Mouse (Mus musculus) stomach, embryonic 15.5 days (tissue): ENCODE measurements around the gene Zfp941. TPM values are rescaled to one million over a fixed set of nuclear protein-coding genes. Genes with fewer than 3 reads are reported as not detected.
A peak's percentile ranks its signal among the peaks of the same experiment; 100 is the strongest.

Experiments used
- ATAC-seq: fragments of 200-750 bp; cut with Nextera tagmentation; 2 replicates; pipeline ENCODE4 v1.8.0; 2017; ENCODE audit warnings: low read depth, moderate number of reproducible peaks, moderate TSS enrichment; ENCODE audit not compliant: insufficient read depth, low FRiP score
- H3K27ac ChIP-seq: fragments of 300-500 bp; sonication (generic); 2 replicates; pipeline ENCODE4 v1.5.1; 2015; ENCODE audit warnings: mild to moderate bottlenecking, inconsistent platforms
- H3K27me3 ChIP-seq: fragments of 300-500 bp; sonication (generic); replicated peaks from 2 replicates; pipeline ENCODE4 v1.6.1; 2015; ENCODE audit warnings: inconsistent platforms
- H3K36me3 ChIP-seq: fragments of 300-500 bp; sonication (generic); 2 replicates; pipeline ENCODE4 v1.6.1; 2015; ENCODE audit warnings: inconsistent platforms
- H3K4me1 ChIP-seq: fragments of 300-500 bp; sonication (generic); 2 replicates; pipeline ENCODE4 v1.6.1; 2015; ENCODE audit warnings: inconsistent platforms
- H3K4me2 ChIP-seq: fragments of 300-500 bp; sonication (generic); 2 replicates; pipeline ENCODE4 v1.6.1; 2015; ENCODE audit warnings: mild to moderate bottlenecking, inconsistent platforms
- H3K4me3 ChIP-seq: fragments of 300-500 bp; sonication (generic); replicated peaks from 2 replicates; pipeline ENCODE4 v1.5.1; 2015; ENCODE audit warnings: inconsistent platforms
- H3K9ac ChIP-seq: fragments of 300-500 bp; sonication (generic); 2 replicates; pipeline ENCODE4 v1.6.1; 2015; ENCODE audit warnings: inconsistent platforms
- H3K9me3 ChIP-seq: fragments of 300-500 bp; sonication (generic); 2 replicates; pipeline ENCODE4 v1.6.1; 2016; ENCODE audit warnings: inconsistent platforms
- WGBS: fragments of 180-500 bp; shearing (Covaris S2); methylation state at CpG from one replicate; pipeline ENCODE4 v1.1.7; 2015; 5-methylcytosine and 5-hydroxymethylcytosine counted together
- polyA plus RNA-seq: library from polyadenylated mRNA; unstranded; fragments of >200 nt; fragmentation: Nextera tagmentation; extraction: Ambion mirVana; gene quantifications from 2 replicates; pipeline ENCODE4 v1.2.1, GENCODE M21; 2015

Gene Zfp941
- polyA plus RNA-seq, 1 experiment from 2014 or later = 1.5 TPM

DNA sequence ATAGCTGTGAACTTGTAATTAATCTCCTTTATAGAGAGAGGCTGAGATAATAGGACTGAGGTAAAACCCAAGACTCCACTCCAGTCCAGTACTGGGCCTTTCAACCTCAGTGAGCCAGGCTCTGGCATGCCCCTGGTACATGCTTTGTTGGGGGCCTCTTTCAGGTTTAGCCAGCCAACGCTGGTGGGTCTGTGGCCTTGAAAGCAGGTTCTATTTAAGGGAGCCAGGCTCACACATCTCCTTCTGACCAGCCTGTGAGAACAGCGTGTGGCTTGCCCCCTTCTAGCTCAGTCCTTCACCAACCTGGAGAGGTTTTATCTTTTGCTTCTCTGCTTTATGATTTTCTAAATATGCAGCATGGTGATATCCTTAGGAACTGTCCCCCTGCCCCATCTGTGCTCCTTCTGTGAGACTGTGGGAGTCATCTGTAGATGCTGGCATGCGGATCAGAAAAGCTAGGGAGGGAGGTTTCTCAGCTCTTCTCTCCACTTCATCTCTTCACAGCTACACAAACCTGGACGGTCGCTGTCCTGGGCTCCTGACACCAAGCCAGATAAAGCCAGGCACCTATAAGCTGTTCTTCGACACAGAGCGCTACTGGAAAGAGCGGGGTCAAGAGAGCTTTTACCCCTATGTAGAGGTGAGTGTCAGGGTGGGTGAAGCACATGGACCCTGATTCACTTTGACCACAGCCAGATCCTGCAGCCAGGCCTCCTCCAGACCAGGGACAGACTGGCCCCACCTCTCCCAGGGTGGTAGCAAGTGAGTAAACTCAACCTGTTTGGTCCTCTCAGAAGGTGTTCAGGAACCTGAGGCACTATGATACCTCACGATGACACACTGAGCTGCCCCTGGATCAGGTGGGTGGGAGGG is 14.5 kb upstream of the Zfp941 start:
- WGBS = 82% methylated on average over 9 of the region's 9 CpGs

GRCm38 (mm10) chr7:140835758-140836087 is 13.7 kb upstream of the Zfp941 start:
- no peak overlapping the region for H3K27ac ChIP-seq
- WGBS = 63% methylated on average over 2 of the region's 2 CpGs
- no peaks in the 10 kb centered on the region for H3K27me3 ChIP-seq
- H3K4me3 ChIP-seq = 0 out of 2 replicates have a peak overlapping the region, but pooled peaks have one; percentile 19
- no peak for ATAC-seq
- peak overlapping the region; percentile 8; the same call in 1 of the 2 replicates for H3K9ac ChIP-seq
- H3K9me3 ChIP-seq = no peaks in the 10 kb centered on the region
- peak overlapping the region; percentile 39 for H3K4me2 ChIP-seq
- H3K36me3 ChIP-seq = no peaks in the 10 kb centered on the region
- no peaks in the 10 kb centered on the region for H3K4me1 ChIP-seq

More for the DNA sequence above, 14.5 kb upstream of the Zfp941 start:
- H3K4me2 ChIP-seq = no peak overlapping the region
- H3K36me3 ChIP-seq = no peaks in the 10 kb centered on the region
- H3K4me3 ChIP-seq = no peak overlapping the region
- ATAC-seq = no peak
- H3K27me3 ChIP-seq = no peaks in the 10 kb centered on the region
- H3K27ac ChIP-seq = no peak overlapping the region
- no peak overlapping the region for H3K9ac ChIP-seq
- no peaks in the 10 kb centered on the region for H3K9me3 ChIP-seq
- H3K4me1 ChIP-seq = 0 out of 2 replicates have a peak, but pooled peaks cover 3% of the 10 kb centered on the region

GRCm38 (mm10) chr7:140834968-140835757 is 13.2 kb upstream of the Zfp941 start, which contains the start of gene Urah:
Urah (plus strand) TSS chr7:140835018.
- H3K36me3 ChIP-seq = no peaks in the 10 kb centered on the region
- peak within 1 kb of the TSS; percentile 31; the same call in 1 of the 2 replicates for H3K27ac ChIP-seq
- peak within 1 kb of the TSS; percentile 8; the same call in 1 of the 2 replicates for H3K9ac ChIP-seq
- peak within 1 kb of the TSS; percentile 19; the same call in 1 of the 2 replicates for H3K4me3 ChIP-seq
- H3K4me2 ChIP-seq = peak within 1 kb of the TSS; percentile 39
- ATAC-seq = peak; percentile 76
- H3K4me1 ChIP-seq = no peaks in the 10 kb centered on the region
- WGBS = 39% methylated on average over 20 of the region's 20 CpGs
- no peaks in the 10 kb centered on the region for H3K27me3 ChIP-seq
- H3K9me3 ChIP-seq = no peaks in the 10 kb centered on the region

- WGBS = 88% methylated on average over 4 of the region's 4 CpGs
- Histone ChIP-seq H3K36me3 (no peaks in the 10 kb centered on the region), H3K9ac (no peak overlapping the region), H3K9me3 (no peaks in the 10 kb centered on the region), H3K4me2 (no peak overlapping the region), H3K27ac (no peak overlapping the region), H3K4me3 (no peak overlapping the region), H3K27me3 (no peaks in the 10 kb centered on the region), H3K4me1 (no peaks in the 10 kb centered on the region)
- ATAC-seq = no peak
Observed at GRCm38 (mm10) chr7:140833341-140833740, 11.4 kb upstream of the Zfp941 start.

DNA sequence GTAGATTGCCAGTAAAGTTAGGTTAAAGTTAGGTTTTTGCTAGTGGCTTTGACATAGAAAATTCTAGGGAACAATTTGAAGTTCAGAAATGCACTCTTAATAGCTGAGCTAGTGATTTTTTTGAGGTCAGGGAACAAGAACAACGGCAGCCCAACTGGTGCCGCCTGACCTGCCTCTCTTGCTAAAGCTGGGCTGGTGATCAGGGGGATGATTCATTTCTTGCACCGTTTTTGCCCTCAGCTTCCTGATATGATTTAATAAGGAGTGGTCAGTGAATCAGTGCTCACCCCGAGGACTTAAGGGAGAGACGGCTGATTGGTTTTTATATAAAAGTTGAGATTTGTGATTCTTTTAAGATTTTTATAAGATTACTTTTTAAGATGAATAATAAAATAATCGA is 9.5 kb upstream of the Zfp941 start:
- ATAC-seq = no peak
- H3K9me3 ChIP-seq = no peaks in the 10 kb centered on the region
- no peak overlapping the region for H3K4me3 ChIP-seq
- no peak overlapping the region for H3K9ac ChIP-seq
- H3K27me3 ChIP-seq = no peaks in the 10 kb centered on the region
- H3K4me1 ChIP-seq = no peaks in the 10 kb centered on the region
- WGBS = 57% methylated on average over 6 of the region's 6 CpGs
- H3K27ac ChIP-seq = no peak overlapping the region
- no peak overlapping the region for H3K4me2 ChIP-seq
- no peaks in the 10 kb centered on the region for H3K36me3 ChIP-seq

- H3K4me1 ChIP-seq = no peaks in the 10 kb centered on the region
- no peaks in the 10 kb centered on the region for H3K27me3 ChIP-seq
- WGBS = 30% methylated on average over 8 of the region's 8 CpGs
- ATAC-seq = no peak
- H3K4me2 ChIP-seq = no peak overlapping the region
- no peaks in the 10 kb centered on the region for H3K9me3 ChIP-seq
- H3K27ac ChIP-seq = no peak overlapping the region
- H3K4me3 ChIP-seq = no peak overlapping the region
- H3K36me3 ChIP-seq = no peaks in the 10 kb centered on the region
- no peak overlapping the region for H3K9ac ChIP-seq
Observed at GRCm38 (mm10) chr7:140828171-140828881, 6.3 kb upstream of the Zfp941 start.

- Histone ChIP-seq H3K4me2 (no peak overlapping the region), H3K27ac (no peak overlapping the region), H3K36me3 (no peaks in the 10 kb centered on the region), H3K9me3 (no peaks in the 10 kb centered on the region), H3K4me1 (no peaks in the 10 kb centered on the region), H3K4me3 (no peak overlapping the region), H3K27me3 (no peaks in the 10 kb centered on the region), H3K9ac (no peak overlapping the region)
- 86% methylated on average over 4 of the region's 4 CpGs for WGBS
- ATAC-seq = no peak
Observed at GRCm38 (mm10) chr7:140822731-140823130, 753 bp upstream of the Zfp941 start.

DNA sequence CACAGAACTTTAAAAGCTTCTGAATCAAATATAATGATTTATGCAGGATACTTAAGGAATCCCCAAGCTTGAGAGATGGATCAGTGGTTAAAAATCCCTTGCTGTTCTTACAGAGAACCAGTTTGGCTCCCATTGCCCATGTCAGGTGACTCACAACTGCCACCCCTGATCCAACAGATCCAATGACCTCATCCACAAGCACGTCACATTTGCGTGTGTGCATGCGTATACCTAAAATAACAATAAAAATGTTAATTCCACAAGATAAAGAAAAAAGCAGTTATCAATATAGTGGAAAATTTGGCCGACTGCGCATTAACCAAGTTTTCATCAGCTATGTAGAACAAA is 699 bp downstream of the Zfp941 start:
- 51% methylated on average over 5 of the region's 5 CpGs for WGBS
- no peak for ATAC-seq
- Histone ChIP-seq H3K9me3 (no peaks in the 10 kb centered on the region), H3K36me3 (no peaks in the 10 kb centered on the region), H3K9ac (no peak overlapping the region), H3K4me3 (peak overlapping the region; percentile 41), H3K4me1 (no peaks in the 10 kb centered on the region), H3K27me3 (no peaks in the 10 kb centered on the region), H3K4me2 (peak overlapping the region; percentile 63), H3K27ac (no peak overlapping the region)

DNA sequence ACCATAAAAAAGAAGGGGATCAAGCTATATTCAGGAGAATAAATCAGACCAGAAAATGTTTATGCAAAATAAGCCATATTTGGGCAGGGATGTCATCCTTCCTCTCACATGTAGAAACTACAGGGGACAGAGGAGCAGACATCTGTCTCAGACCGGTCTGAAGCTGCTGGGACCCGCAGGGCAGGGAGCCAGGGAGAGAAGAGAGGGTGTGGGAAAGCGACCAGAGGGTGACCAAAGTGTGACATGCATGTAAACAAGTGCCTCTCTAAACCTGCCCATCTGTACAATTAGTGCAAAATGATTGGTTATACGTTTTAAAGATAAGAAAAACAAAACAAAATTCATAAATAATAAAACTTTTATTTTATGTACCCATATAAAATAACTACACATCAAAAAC is 1.8 kb downstream of the Zfp941 start:
- no peak for ATAC-seq
- Histone ChIP-seq H3K9ac (no peak overlapping the region), H3K36me3 (no peaks in the 10 kb centered on the region), H3K4me2 (no peak overlapping the region), H3K4me1 (no peaks in the 10 kb centered on the region), H3K27ac (no peak overlapping the region), H3K27me3 (no peaks in the 10 kb centered on the region), H3K9me3 (no peaks in the 10 kb centered on the region), H3K4me3 (no peak overlapping the region)
- 49% methylated on average over 4 of the region's 4 CpGs for WGBS

DNA sequence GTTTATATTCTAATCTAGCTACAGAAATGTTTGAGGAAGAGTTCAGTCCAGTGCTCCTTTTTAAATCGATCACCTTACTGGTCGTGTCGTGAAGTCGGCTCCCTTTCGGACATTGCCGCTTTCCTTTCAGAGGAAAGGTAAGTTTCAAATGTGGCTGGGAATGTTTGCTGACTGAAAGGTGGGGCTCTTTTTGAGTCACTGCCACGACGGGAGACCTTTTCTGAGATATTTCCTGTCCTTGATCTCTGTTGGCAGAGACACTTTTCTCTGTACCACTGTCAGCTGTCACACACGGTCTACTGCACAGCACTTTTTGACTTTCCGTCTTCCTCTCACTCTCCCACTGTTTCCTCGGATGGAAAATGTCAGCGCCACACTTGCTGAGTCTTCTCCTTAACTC is 9.1 kb downstream of the Zfp941 start:
- ATAC-seq = no peak
- 87% methylated on average over 12 of the region's 12 CpGs for WGBS
- Histone ChIP-seq H3K36me3 (no peaks in the 10 kb centered on the region), H3K4me1 (no peaks in the 10 kb centered on the region), H3K9ac (no peak overlapping the region), H3K27ac (no peak overlapping the region), H3K9me3 (no peaks in the 10 kb centered on the region), H3K4me3 (no peak overlapping the region), H3K27me3 (no peaks in the 10 kb centered on the region), H3K4me2 (no peak overlapping the region)

- WGBS = 87% methylated on average over 13 of the region's 13 CpGs
- no peaks in the 10 kb centered on the region for H3K9me3 ChIP-seq
- no peaks in the 10 kb centered on the region for H3K27me3 ChIP-seq
- H3K27ac ChIP-seq = no peak overlapping the region
- no peaks in the 10 kb centered on the region for H3K4me1 ChIP-seq
- H3K9ac ChIP-seq = no peak overlapping the region
- no peaks in the 10 kb centered on the region for H3K36me3 ChIP-seq
- no peak overlapping the region for H3K4me3 ChIP-seq
- no peak for ATAC-seq
- H3K4me2 ChIP-seq = no peak overlapping the region
Observed at GRCm38 (mm10) chr7:140811714-140812113, 10.3 kb downstream of the Zfp941 start.
